Mouse (Mus musculus) liver, embryonic 13.5 days (tissue): ENCODE data around the gene Thap3. TPM values are rescaled to one million over a fixed set of nuclear protein-coding genes. Genes with fewer than 3 reads are reported as not detected.

Experiments used
- ATAC-seq: fragments of 200-750 bp; cut with Nextera tagmentation; 2 replicates; pipeline ENCODE4 v1.8.0; 2017; ENCODE audit warnings: low read depth, mild to moderate bottlenecking, moderate number of reproducible peaks, moderate library complexity
- DNase-seq: peaks from one replicate; pipeline ENCODE4 v3.0.0; 2022
- H3K27ac ChIP-seq: fragments of 300-500 bp; sonication (generic); 2 replicates; pipeline ENCODE4 v1.5.1; 2015; ENCODE audit warnings: moderate library complexity, mild to moderate bottlenecking, inconsistent platforms
- H3K27me3 ChIP-seq: fragments of 300-500 bp; sonication (generic); 2 replicates; pipeline ENCODE4 v1.6.1; 2015; ENCODE audit warnings: mild to moderate bottlenecking, inconsistent platforms
- H3K36me3 ChIP-seq: fragments of 300-500 bp; sonication (generic); 2 replicates; pipeline ENCODE4 v1.6.1; 2015; ENCODE audit warnings: mild to moderate bottlenecking, inconsistent platforms
- H3K4me1 ChIP-seq: fragments of 300-500 bp; sonication (generic); replicated peaks from 2 replicates; pipeline ENCODE4 v1.6.1; 2015; ENCODE audit warnings: inconsistent platforms
- H3K4me2 ChIP-seq: fragments of 300-500 bp; sonication (generic); 2 replicates; pipeline ENCODE4 v1.6.1; 2015; ENCODE audit warnings: inconsistent platforms, mild to moderate bottlenecking, moderate library complexity
- H3K4me3 ChIP-seq: fragments of 300-500 bp; sonication (generic); replicated peaks from 2 replicates; pipeline ENCODE4 v1.5.1; 2015; ENCODE audit warnings: mild to moderate bottlenecking, inconsistent platforms
- H3K9ac ChIP-seq: fragments of 300-500 bp; sonication (generic); 2 replicates; pipeline ENCODE4 v1.6.1; 2015; ENCODE audit warnings: mild to moderate bottlenecking, inconsistent platforms
- H3K9me3 ChIP-seq: fragments of 300-500 bp; sonication (generic); replicated peaks from 2 replicates; pipeline ENCODE4 v1.6.1; 2016; ENCODE audit warnings: inconsistent platforms
- WGBS: fragments of 180-500 bp; shearing (Covaris S2); methylation state at CpG from one replicate; pipeline ENCODE4 v1.1.7; 2015; ENCODE audit not compliant: insufficient replicate concordance; 5-methylcytosine and 5-hydroxymethylcytosine counted together
- polyA plus RNA-seq: library from polyadenylated mRNA; unstranded; fragments of >200 nt; fragmentation: Nextera tagmentation; extraction: Ambion mirVana; gene quantifications from 2 replicates; pipeline ENCODE4 v1.2.1, GENCODE M21; 2015

Gene Thap3
- polyA plus RNA-seq, 1 experiment from 2014 or later, result 8.1 TPM

DNA sequence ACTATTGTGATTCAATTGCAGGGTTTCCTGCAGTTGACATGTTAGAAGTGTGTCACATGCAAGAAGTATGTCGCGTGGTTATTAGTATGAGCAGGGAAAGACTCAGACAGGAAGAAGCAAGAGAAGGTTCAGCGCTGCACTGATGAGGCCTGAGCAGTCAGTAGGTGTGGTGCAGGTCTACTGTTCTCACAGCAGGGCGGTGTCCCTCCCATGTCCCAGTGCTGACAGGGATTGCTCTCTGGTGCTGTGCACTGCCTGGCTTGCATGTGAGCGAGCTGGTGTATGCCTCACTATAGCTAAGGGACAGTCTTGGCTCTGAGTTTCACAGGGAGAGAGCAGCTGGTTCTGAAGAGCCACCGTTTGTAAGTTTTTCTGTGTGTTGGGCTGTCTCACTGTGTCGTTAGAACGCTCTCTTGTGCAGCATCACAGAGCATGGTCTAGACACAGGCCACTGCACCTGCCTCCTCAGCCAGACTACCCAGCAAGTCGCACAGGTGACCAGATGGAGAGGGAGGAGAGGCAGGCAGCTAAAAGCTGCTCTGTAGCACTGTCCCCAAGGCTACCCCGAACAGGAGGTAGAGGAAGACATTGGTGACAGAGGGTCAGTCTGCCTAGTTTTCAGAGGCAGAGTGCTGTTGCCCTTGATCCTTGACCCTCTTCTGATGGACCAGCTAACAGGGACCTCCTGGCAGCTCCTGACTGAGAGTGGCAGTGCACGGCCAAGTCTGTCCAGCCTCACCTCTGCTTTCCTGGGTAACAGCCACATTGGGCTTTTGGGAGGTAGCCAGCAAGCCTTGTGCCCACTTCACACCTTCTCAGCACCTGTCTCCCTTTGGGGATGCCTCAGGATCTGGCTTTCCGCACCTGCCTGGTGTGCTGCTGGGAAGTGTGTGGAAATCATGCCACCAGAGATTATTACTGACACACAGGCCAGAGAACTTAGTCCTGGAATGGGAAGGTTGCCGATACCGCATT lies 40.0 kb downstream of the Thap3 start:
- DNase-seq (no peak), ATAC-seq (no peak)
- Histone ChIP-seq H3K36me3 (peaks cover 60% of the 10 kb centered on the region), H3K4me2 (no peak overlapping the region), H3K9ac (peak overlapping the region; percentile 6; the same call in 1 of the 2 replicates), H3K27ac (peak overlapping the region; percentile 44; the same call in 1 of the 2 replicates), H3K4me1 (peaks cover 57% of the 10 kb centered on the region), H3K4me3 (no peak overlapping the region), H3K9me3 (no peaks in the 10 kb centered on the region), H3K27me3 (no peaks in the 10 kb centered on the region)
- WGBS, result 89% methylated on average over 14 of the region's 14 CpGs

GRCm38 (mm10) chr4:151946211-151946610 lies 42.6 kb downstream of the Thap3 start:
- Histone ChIP-seq H3K4me1 (peaks cover 64% of the 10 kb centered on the region), H3K27ac (no peak overlapping the region), H3K9me3 (no peaks in the 10 kb centered on the region), H3K4me2 (no peak overlapping the region), H3K36me3 (peaks cover 38% of the 10 kb centered on the region), H3K27me3 (no peaks in the 10 kb centered on the region), H3K9ac (no peak overlapping the region; the same call in 1 of the 2 replicates), H3K4me3 (no peak overlapping the region)
- WGBS, result 81% methylated on average over 11 of the region's 11 CpGs
- no peak for DNase-seq
- ATAC-seq, result no peak

GRCm38 (mm10) chr4:151938089-151938488 lies 50.7 kb downstream of the Thap3 start:
- peaks cover 25% of the 10 kb centered on the region for H3K36me3 ChIP-seq
- ATAC-seq, result no peak
- H3K9ac ChIP-seq, result no peak overlapping the region; the same call in 1 of the 2 replicates
- no peaks in the 10 kb centered on the region for H3K27me3 ChIP-seq
- H3K9me3 ChIP-seq, result no peaks in the 10 kb centered on the region
- WGBS, result 88% methylated on average over 3 of the region's 3 CpGs
- peaks cover 80% of the 10 kb centered on the region for H3K4me1 ChIP-seq
- H3K27ac ChIP-seq, result peak overlapping the region; percentile 56
- DNase-seq, result no peak
- H3K4me3 ChIP-seq, result no peak overlapping the region
- no peak overlapping the region for H3K4me2 ChIP-seq

GRCm38 (mm10) chr4:151937441-151937840 lies 51.4 kb downstream of the Thap3 start:
- Histone ChIP-seq H3K4me1 (peaks cover 85% of the 10 kb centered on the region), H3K4me3 (no peak overlapping the region), H3K27ac (peak overlapping the region; percentile 56), H3K27me3 (no peaks in the 10 kb centered on the region), H3K36me3 (peaks cover 25% of the 10 kb centered on the region), H3K9me3 (no peaks in the 10 kb centered on the region), H3K9ac (peak overlapping the region; percentile 43), H3K4me2 (no peak overlapping the region)
- no peak for ATAC-seq
- WGBS, result 86% methylated on average over 13 of the region's 13 CpGs
- DNase-seq, result no peak

GRCm38 (mm10) chr4:151934215-151934572 lies 54.6 kb downstream of the Thap3 start:
- under 1% methylated on average over 23 of the region's 23 CpGs for WGBS
- Histone ChIP-seq H3K36me3 (peaks cover 16% of the 10 kb centered on the region), H3K9ac (peak overlapping the region; percentile 99), H3K27ac (peak overlapping the region; percentile 83), H3K4me1 (peaks cover 56% of the 10 kb centered on the region), H3K4me3 (peak overlapping the region; percentile 100), H3K4me2 (peak overlapping the region; percentile 86), H3K27me3 (no peaks in the 10 kb centered on the region), H3K9me3 (no peaks in the 10 kb centered on the region)
- no peak for DNase-seq
- peak; percentile 2; the same call in 1 of the 2 replicates for ATAC-seq

DNA sequence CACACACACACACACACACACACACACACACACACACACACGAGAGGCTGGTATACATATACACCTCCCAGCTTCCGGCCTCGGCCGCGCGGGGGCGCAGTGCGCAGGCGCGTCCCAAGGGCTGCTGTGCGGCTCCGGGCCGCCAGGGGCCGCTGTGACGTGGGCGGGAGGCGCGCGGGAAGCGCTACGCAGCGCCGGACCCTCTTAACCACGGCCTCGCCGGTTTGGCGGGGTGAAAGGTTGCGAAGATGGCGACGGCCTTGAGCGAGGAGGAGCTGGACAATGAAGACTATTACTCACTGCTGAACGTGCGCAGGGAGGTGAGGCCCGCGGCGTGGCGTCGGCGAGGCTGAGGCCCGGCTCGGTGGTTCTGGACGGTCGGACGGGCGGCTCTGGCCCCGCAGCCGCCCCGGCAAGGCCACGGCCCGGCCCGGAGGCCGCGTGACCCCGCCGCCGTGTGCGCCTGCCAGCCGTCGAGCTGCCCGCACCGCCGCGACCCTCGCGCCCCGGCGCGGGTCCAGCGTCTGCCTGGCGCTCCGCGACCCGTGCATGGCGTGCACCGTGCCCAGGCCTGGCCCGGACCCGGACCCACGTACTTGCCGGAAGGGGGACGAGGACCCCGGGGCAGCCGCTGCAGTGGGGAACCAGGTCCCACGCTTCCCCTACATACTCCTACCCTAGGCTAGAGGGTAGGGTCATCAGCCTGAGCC lies 55.1 kb downstream of the Thap3 start, which contains the start of gene Dnajc11:
Gene Dnajc11 (plus strand): TSS at position 187 of the 710 bp plus-strand sequence.
- Histone ChIP-seq H3K27ac (peak within 1 kb of the TSS; percentile 83), H3K36me3 (peaks cover 13% of the 10 kb centered on the region), H3K4me2 (peak within 1 kb of the TSS; percentile 86), H3K27me3 (no peaks in the 10 kb centered on the region), H3K9ac (peak within 1 kb of the TSS; percentile 99), H3K4me1 (peaks cover 51% of the 10 kb centered on the region), H3K9me3 (no peaks in the 10 kb centered on the region), H3K4me3 (peak within 1 kb of the TSS; percentile 100)
- ATAC-seq (peak; percentile 88), DNase-seq (peak; percentile 89)
- WGBS, result under 1% methylated on average over 63 of the region's 83 CpGs

Other genes with a start within 250 kb of the Thap3 start
- 43.6 and 47.8 TPM in 2 replicates for gene Camta1, start 127.1 kb downstream of the Thap3 start, polyA plus RNA-seq
- gene Dnajc11, start 55.3 kb downstream of the Thap3 start, polyA plus RNA-seq, result 58.3 and 66.6 TPM in 2 replicates
- gene Phf13, start 7.3 kb upstream of the Thap3 start, polyA plus RNA-seq, result 5.4 and 6.2 TPM in 2 replicates
- 6.0 and 6.5 TPM in 2 replicates for gene Klhl21, start 19.8 kb upstream of the Thap3 start, polyA plus RNA-seq
- 7.2 and 9.5 TPM in 2 replicates for gene Zbtb48, start 38.7 kb upstream of the Thap3 start, polyA plus RNA-seq
- 0.07 TPM in 1 of 2 replicates, not detected in the other for gene Tas1r1, start 49.6 kb upstream of the Thap3 start, polyA plus RNA-seq
- gene Nol9, start 50.3 kb upstream of the Thap3 start, polyA plus RNA-seq, result 21.9 and 24.1 TPM in 2 replicates
- 4.9 and 5.1 TPM in 2 replicates for gene Plekhg5, start 83.5 kb upstream of the Thap3 start, polyA plus RNA-seq
- 0.37 and 0.48 TPM in 2 replicates for gene Tnfrsf25, start 126.9 kb upstream of the Thap3 start, polyA plus RNA-seq
- gene Espn, start 163.4 kb upstream of the Thap3 start, polyA plus RNA-seq, result 1.8 and 2.1 TPM in 2 replicates
- gene Hes2, start 169.9 kb upstream of the Thap3 start, polyA plus RNA-seq, result 0.06 TPM in 1 of 2 replicates, not detected in the other
- gene Acot7, start 189.1 kb upstream of the Thap3 start, polyA plus RNA-seq, result 24.8 and 25.2 TPM in 2 replicates